Mouse (Mus musculus) ES-Bruce4 (cell line): ENCODE measurements around the gene Slc12a3.

Source experiments
- CTCF ChIP-seq: IDR thresholded peaks from one replicate; pipeline ENCODE4 v1.8.1; 2011; ENCODE audit warnings: low read depth, low read length
- POLR2A ChIP-seq: IDR thresholded peaks from one replicate; pipeline ENCODE4 v1.8.1; 2011; ENCODE audit warnings: low read length; ENCODE audit not compliant: insufficient read depth

DNA sequence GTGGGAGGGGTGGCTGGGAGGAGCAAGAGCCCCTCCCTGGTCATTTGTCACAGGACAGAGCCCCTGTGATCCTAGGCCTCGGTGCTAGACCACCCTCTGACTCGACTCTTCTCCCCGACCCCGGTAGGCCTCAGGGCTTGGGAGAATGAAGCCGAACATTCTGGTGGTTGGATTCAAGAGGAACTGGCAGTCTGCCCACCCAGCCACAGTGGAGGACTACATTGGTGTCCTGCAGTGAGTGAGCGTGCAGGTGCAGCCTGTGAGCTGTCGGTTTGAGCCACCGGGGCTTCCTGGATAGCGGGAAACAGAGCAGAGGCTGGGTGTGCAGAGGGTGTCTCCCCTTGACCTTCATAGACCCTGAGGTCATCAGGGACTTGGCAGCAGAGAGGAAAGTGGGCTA, 19.4 kb downstream of the Slc12a3 start:
- no peak for TF ChIP-seq CTCF
- no peak for TF ChIP-seq POLR2A
